Mouse (Mus musculus) midbrain, postnatal 0 days (tissue): ENCODE results near the gene Alg14. TPM values are rescaled to one million over a fixed set of nuclear protein-coding genes. Genes with fewer than 3 reads are reported as not detected.

ENCODE experiments used
- ATAC-seq: fragments of 200-750 bp; cut with Nextera tagmentation; 2 replicates; pipeline ENCODE4 v1.8.0; 2017; ENCODE audit warnings: moderate number of reproducible peaks, mild to moderate bottlenecking, moderate TSS enrichment, moderate library complexity; ENCODE audit not compliant: low FRiP score
- DNase-seq: peaks from one replicate; pipeline ENCODE4 v3.0.0-alpha.2; 2015; ENCODE audit warnings: low spot score
- H3K27ac ChIP-seq: fragments of 300-500 bp; sonication (generic); 2 replicates; pipeline ENCODE4 v1.5.1; 2014; ENCODE audit warnings: low read depth, mild to moderate bottlenecking, low read length, mixed read lengths
- H3K27me3 ChIP-seq: fragments of 300-500 bp; sonication (generic); 2 replicates; pipeline ENCODE4 v1.6.1; 2014; ENCODE audit warnings: low read length, control low read depth, mixed read lengths; ENCODE audit not compliant: insufficient read depth
- H3K36me3 ChIP-seq: fragments of 300-500 bp; sonication (generic); 2 replicates; pipeline ENCODE4 v1.6.1; 2014; ENCODE audit warnings: low read length, control low read depth, mixed read lengths; ENCODE audit not compliant: insufficient read depth
- H3K4me1 ChIP-seq: fragments of 300-500 bp; sonication (generic); 2 replicates; pipeline ENCODE4 v1.6.1; 2014; ENCODE audit warnings: mild to moderate bottlenecking, control low read depth, antibody characterized with exemption, low read length, mixed read lengths; ENCODE audit not compliant: insufficient read depth
- H3K4me2 ChIP-seq: fragments of 300-500 bp; sonication (generic); 2 replicates; pipeline ENCODE4 v1.6.1; 2014; ENCODE audit warnings: low read depth, mild to moderate bottlenecking, low read length, mixed read lengths; ENCODE audit not compliant: poor library complexity, severe bottlenecking
- H3K4me3 ChIP-seq: fragments of 300-500 bp; sonication (generic); 2 replicates; pipeline ENCODE4 v1.5.1; 2014; ENCODE audit warnings: low read depth, mild to moderate bottlenecking, low read length, moderate library complexity
- H3K9ac ChIP-seq: fragments of 300-500 bp; sonication (generic); replicated peaks from 2 replicates; pipeline ENCODE4 v1.6.1; 2014; ENCODE audit warnings: mild to moderate bottlenecking, low read length, moderate library complexity, mixed read lengths; ENCODE audit not compliant: poor library complexity, severe bottlenecking
- H3K9me3 ChIP-seq: fragments of 300-500 bp; sonication (generic); 2 replicates; pipeline ENCODE4 v1.6.1; 2016; ENCODE audit warnings: low read length, control low read depth
- CTCF ChIP-seq: IDR thresholded peaks from 2 replicates; pipeline ENCODE4 v1.5.1; 2016; ENCODE audit warnings: antibody characterized with exemption, mild to moderate bottlenecking
- WGBS: fragments of 180-500 bp; shearing (Covaris S2); extraction: QIAGEN DNeasy Blood & Tissue Kit; methylation state at CpG from one replicate; pipeline ENCODE4 v1.1.7; 2014; 5-methylcytosine and 5-hydroxymethylcytosine counted together
- polyA plus RNA-seq: library from polyadenylated mRNA; unstranded; fragments of >200 nt; fragmentation: Nextera tagmentation; extraction: Ambion mirVana; gene quantifications from 2 replicates; pipeline ENCODE4 v1.2.1, GENCODE M21; 2015
- total RNA-seq: library from RNA; depleted of rRNA; stranded (reverse); fragments of >200 nt; gene quantifications from 2 replicates; pipeline ENCODE4 v1.2.3, GENCODE M21; 2014

The Alg14 gene
- total and polyA plus RNA-seq, 2 experiments from 2014 or later: 18.8 to 26.0 TPM

GRCm38 (mm10) chr3:121344056-121344945, 52.7 kb downstream of the Alg14 start:
- Histone ChIP-seq H3K4me2 (no peak overlapping the region), H3K9ac (no peak overlapping the region), H3K4me1 (0 out of 2 replicates have a peak, but pooled peaks cover 3% of the 10 kb centered on the region), H3K9me3 (no peaks in the 10 kb centered on the region), H3K27me3 (no peaks in the 10 kb centered on the region), H3K27ac (0 out of 2 replicates have a peak overlapping the region, but pooled peaks have one; percentile 13), H3K36me3 (no peaks in the 10 kb centered on the region), H3K4me3 (no peak overlapping the region)
- TF ChIP-seq CTCF: no peak
- no peak for ATAC-seq
- 17% methylated on average over 8 of the region's 8 CpGs for whole genome bisulfite sequencing
- DNase-seq: no peak

- no peak overlapping the region for H3K4me3 ChIP-seq
- H3K27me3 ChIP-seq: no peaks in the 10 kb centered on the region
- ATAC-seq (no peak), DNase-seq (no peak)
- no peak for TF ChIP-seq CTCF
- peaks cover 8% of the 10 kb centered on the region; the same call in 1 of the 2 replicates for H3K4me1 ChIP-seq
- WGBS: 51% methylated on average over 11 of the region's 11 CpGs
- H3K9ac ChIP-seq: no peak overlapping the region
- no peak overlapping the region for H3K4me2 ChIP-seq
- H3K27ac ChIP-seq: no peak overlapping the region
- no peaks in the 10 kb centered on the region for H3K9me3 ChIP-seq
- H3K36me3 ChIP-seq: no peaks in the 10 kb centered on the region
Measured at GRCm38 (mm10) chr3:121344951-121345642, 53.5 kb downstream of the Alg14 start.

- Histone ChIP-seq H3K36me3 (no peaks in the 10 kb centered on the region), H3K27ac (no peak overlapping the region), H3K27me3 (no peaks in the 10 kb centered on the region), H3K4me3 (no peak overlapping the region), H3K4me2 (no peak overlapping the region), H3K9me3 (no peaks in the 10 kb centered on the region), H3K4me1 (peaks cover 8% of the 10 kb centered on the region; the same call in 1 of the 2 replicates), H3K9ac (no peak overlapping the region)
- no peak for TF ChIP-seq CTCF
- ATAC-seq (no peak), DNase-seq (no peak)
- 59% methylated on average over 6 of the region's 6 CpGs for WGBS
Measured at GRCm38 (mm10) chr3:121345643-121346000, 54.0 kb downstream of the Alg14 start.

- no peak for TF ChIP-seq CTCF
- H3K9ac ChIP-seq: no peak overlapping the region
- H3K4me2 ChIP-seq: no peak overlapping the region
- H3K4me1 ChIP-seq: peaks cover 8% of the 10 kb centered on the region; the same call in 1 of the 2 replicates
- no peak for DNase-seq
- 88% methylated on average over 12 of the region's 12 CpGs for WGBS
- H3K27ac ChIP-seq: no peak overlapping the region
- H3K36me3 ChIP-seq: no peaks in the 10 kb centered on the region
- ATAC-seq: no peak
- no peaks in the 10 kb centered on the region for H3K27me3 ChIP-seq
- no peak overlapping the region for H3K4me3 ChIP-seq
- no peaks in the 10 kb centered on the region for H3K9me3 ChIP-seq
Measured at GRCm38 (mm10) chr3:121346507-121347267, 55.1 kb downstream of the Alg14 start.

- H3K9ac ChIP-seq: no peak overlapping the region
- no peaks in the 10 kb centered on the region for H3K36me3 ChIP-seq
- DNase-seq (no peak), ATAC-seq (peak; percentile 44; the same call in 1 of the 2 replicates)
- H3K4me3 ChIP-seq: no peak overlapping the region
- H3K4me1 ChIP-seq: peaks cover 8% of the 10 kb centered on the region; the same call in 1 of the 2 replicates
- no peaks in the 10 kb centered on the region for H3K9me3 ChIP-seq
- no peaks in the 10 kb centered on the region for H3K27me3 ChIP-seq
- WGBS: 46% methylated on average over 6 of the region's 6 CpGs
- H3K4me2 ChIP-seq: 0 out of 2 replicates have a peak overlapping the region, but pooled peaks have one; percentile 5
- no peak for TF ChIP-seq CTCF
- H3K27ac ChIP-seq: peak overlapping the region; percentile 58; the same call in 1 of the 2 replicates
Measured at GRCm38 (mm10) chr3:121348792-121349191, 57.2 kb downstream of the Alg14 start.
